Mouse (Mus musculus): ENCODE data around the gene Actl6b.
A peak's percentile ranks its signal among the peaks of the same experiment; 100 is the strongest.

Actl6b gene

DNA sequence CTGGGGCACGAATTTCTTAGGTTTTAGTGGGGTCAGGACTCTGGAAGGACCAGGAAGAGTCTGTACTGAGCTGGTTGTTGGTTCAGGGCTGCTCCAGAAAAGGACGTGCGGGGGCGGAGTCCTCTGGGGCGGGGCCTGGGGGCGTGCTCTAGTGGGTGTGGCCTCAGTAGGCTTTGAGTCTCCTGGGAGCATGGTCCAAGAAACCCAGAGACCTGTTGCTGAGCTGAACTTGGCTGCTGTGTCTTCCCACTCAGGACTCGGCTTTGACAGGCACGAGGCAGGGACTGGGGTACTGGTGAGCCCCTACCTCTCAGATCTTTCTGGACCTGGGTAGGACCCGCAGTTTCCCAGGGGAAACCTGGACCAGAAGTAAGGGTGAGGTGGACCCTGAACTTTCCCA, 16.3 kb downstream of the Actl6b start, which contains the start of gene Tfr2:
Tfr2 (plus strand) TSS at position 176 of the 400 bp plus-strand sequence.
- TF ChIP-seq GATA4 (IDR thresholded peaks at IDR 0.05; ENCODE audit: insufficient replicate concordance, low read length) = no peak

DNA sequence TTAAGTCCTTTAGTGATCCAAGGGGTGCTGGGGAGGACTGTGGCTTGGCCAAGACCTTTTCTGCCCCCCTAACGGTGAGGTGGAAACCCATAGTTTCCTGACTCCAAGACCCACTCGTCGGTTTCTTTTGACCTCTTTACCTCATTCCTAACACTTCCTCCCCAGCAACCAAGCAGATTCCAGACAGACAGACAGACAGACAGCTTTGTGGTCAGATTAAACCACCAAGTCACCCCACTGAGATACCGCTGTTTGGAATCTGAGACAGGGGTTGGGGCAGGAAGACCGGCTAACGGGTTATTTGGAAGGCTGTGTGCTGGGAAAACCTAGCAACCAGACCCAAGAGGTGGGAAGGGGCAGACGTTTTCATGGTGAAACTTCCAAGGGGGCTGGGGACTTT, 16.9 kb downstream of the Actl6b start:
- no peak for TF ChIP-seq GATA4 (IDR thresholded peaks at IDR 0.05; ENCODE audit: insufficient replicate concordance, low read length)

GRCm38 (mm10) chr5:137570691-137571586, 17.6 kb downstream of the Actl6b start:
- TF ChIP-seq GATA4 (IDR thresholded peaks at IDR 0.05; ENCODE audit: insufficient replicate concordance, low read length) = no peak

DNA sequence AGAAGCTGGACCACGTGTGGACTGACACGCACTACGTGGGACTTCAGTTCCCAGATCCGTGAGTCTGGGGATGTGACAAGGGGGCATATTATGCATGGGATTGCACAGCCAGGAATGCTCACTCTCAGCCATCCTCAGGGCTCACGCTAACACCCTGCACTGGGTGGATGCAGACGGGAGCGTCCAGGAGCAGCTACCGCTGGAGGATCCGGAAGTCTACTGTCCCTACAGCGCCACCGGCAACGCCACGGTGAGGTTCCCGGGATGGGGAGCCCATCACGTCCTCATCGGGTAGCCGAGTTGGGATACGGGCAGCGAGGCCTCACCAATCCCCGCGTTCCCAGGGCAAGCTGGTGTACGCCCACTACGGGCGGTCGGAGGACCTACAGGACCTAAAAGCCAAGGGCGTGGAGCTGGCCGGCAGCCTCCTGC, 21.2 kb downstream of the Actl6b start:
- TF ChIP-seq GATA4 (IDR thresholded peaks at IDR 0.05; ENCODE audit: insufficient replicate concordance, low read length) = no peak

DNA sequence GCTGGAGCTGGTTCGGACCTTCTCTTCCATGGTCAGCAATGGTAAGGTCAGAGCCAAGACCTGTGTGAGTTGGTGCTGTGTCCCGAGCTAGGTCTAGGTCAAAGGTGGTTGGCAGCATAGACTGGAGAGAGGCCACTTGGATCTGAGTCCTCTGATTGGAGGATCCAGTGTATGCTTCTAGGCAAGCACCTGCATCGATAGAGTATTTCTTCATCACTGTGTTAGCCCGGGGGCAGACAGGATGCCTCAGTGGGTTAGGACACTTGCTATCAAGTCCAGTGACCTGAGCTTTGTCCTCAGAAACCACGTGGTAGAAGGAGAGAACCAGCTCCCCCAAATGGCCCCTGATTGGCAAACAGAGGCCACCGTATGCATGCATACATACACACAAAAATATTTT, 26.9 kb downstream of the Actl6b start:
- no peak for TF ChIP-seq GATA4 (IDR thresholded peaks at IDR 0.05; ENCODE audit: insufficient replicate concordance, low read length)

DNA sequence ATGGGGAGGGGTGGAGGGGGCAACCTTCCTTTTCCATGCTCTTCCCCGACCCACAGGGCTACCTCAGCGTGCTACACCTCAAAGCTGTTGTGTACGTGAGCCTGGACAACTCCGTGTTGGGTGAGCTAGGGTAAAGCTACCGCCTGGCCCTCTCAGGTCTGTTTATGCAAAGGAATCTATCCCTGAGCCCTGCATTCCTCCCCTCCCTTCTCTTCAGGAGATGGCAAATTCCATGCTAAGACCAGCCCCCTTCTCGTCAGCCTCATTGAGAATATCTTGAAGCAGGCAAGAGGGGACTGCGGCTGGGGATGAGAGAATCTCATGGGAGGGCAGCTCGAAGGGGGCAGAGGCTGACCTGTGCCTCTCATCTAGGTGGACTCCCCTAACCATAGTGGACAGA, 29.4 kb downstream of the Actl6b start:
- TF ChIP-seq GATA4 (IDR thresholded peaks at IDR 0.05; ENCODE audit: insufficient replicate concordance, low read length) = no peak

GRCm38 (mm10) chr5:137583670-137584169, 30.4 kb downstream of the Actl6b start:
- TF ChIP-seq GATA4 (IDR thresholded peaks at IDR 0.05; ENCODE audit: insufficient replicate concordance, low read length) = no peak

GRCm38 (mm10) chr5:137584976-137585375, 31.7 kb downstream of the Actl6b start:
- TF ChIP-seq GATA4 (IDR thresholded peaks at IDR 0.05; ENCODE audit: insufficient replicate concordance, low read length) = peak; percentile 37; the same call in 1 of the 2 replicates

- no peak for TF ChIP-seq GATA4 (IDR thresholded peaks at IDR 0.05; ENCODE audit: insufficient replicate concordance, low read length)
These were observed 37.2 kb downstream of the Actl6b start for GRCm38 (mm10) chr5:137590507-137590906.

DNA sequence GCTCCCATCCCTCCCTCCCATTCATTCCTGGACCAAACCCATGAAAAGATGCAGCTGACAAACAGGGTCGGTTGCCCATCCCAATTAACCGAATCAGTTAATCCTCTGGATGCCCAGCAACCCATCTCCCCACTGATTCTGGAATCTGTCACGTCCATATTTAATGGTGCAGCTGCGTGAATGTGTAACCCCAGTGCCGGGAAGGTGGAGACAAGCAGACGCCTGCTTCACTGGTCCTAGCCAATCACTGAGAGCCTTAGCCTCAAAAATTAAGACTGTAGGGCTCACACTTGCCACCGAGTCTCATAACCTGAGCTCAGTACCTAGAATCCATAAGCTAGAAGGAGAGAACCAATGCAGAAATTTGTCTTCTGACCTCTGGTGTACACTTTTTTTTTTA, 42.6 kb downstream of the Actl6b start:
- no peak for TF ChIP-seq GATA4 (IDR thresholded peaks at IDR 0.05; ENCODE audit: insufficient replicate concordance, low read length)

GRCm38 (mm10) chr5:137596601-137597261, 43.4 kb downstream of the Actl6b start:
- no peak; the same call in 1 of the 2 replicates for TF ChIP-seq GATA4 (IDR thresholded peaks at IDR 0.05; ENCODE audit: insufficient replicate concordance, low read length)

DNA sequence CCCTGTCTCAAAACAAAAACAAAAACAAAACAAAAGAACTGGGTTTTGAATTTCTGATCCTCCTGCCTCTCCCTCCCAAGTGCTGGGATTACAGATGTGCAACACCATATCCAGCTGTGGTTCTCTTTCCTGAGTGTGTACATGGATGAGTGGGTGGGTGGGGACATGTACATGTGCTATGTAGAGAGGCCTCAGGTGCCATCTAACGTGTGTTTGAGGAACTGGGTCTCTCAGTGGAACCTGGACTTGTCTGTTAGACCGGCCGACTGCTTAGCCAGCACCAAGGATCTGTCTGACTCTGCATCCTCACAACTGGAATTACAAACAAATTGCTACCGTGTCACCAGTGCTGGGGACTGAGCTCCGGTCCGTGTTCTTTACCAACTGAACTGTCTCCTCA, 44.3 kb downstream of the Actl6b start:
- no peak for TF ChIP-seq GATA4 (IDR thresholded peaks at IDR 0.05; ENCODE audit: insufficient replicate concordance, low read length)

- TF ChIP-seq GATA4 (IDR thresholded peaks at IDR 0.05; ENCODE audit: insufficient replicate concordance, low read length) = no peak
These were observed 44.9 kb downstream of the Actl6b start for GRCm38 (mm10) chr5:137598100-137598826.

GRCm38 (mm10) chr5:137599600-137599999, 46.3 kb downstream of the Actl6b start:
- no peak for TF ChIP-seq GATA4 (IDR thresholded peaks at IDR 0.05; ENCODE audit: insufficient replicate concordance, low read length)

- no peak for TF ChIP-seq GATA4 (IDR thresholded peaks at IDR 0.05; ENCODE audit: insufficient replicate concordance, low read length)
These were observed 46.9 kb downstream of the Actl6b start for GRCm38 (mm10) chr5:137600281-137600618.

Data from liver, adult (tissue).